Mouse (Mus musculus) lung, embryonic 16.5 days (tissue): ENCODE measurements at regions not wholly inside any gene's neighbourhood (a gene's known extent, or its start where the extent isn't known, plus 50 kb on each side); places are given as distances from the start of the nearest gene placed in this dataset.

Experiments
- ATAC-seq: fragments of 200-750 bp; cut with Nextera tagmentation; 2 replicates; pipeline ENCODE4 v1.8.0; 2017; ENCODE audit warnings: low read depth, mild to moderate bottlenecking, moderate library complexity
- H3K27ac ChIP-seq: fragments of 300-500 bp; sonication (generic); 2 replicates; pipeline ENCODE4 v1.5.1; 2014; ENCODE audit warnings: mild to moderate bottlenecking, control low read depth, low read length
- H3K27me3 ChIP-seq: fragments of 300-500 bp; sonication (generic); 2 replicates; pipeline ENCODE4 v1.6.1; 2014; ENCODE audit warnings: low read depth, low read length, mixed read lengths; ENCODE audit not compliant: control insufficient read depth, insufficient read depth
- H3K36me3 ChIP-seq: fragments of 300-500 bp; sonication (generic); 2 replicates; pipeline ENCODE4 v1.6.1; 2014; ENCODE audit warnings: low read length; ENCODE audit not compliant: control insufficient read depth, insufficient read depth
- H3K4me1 ChIP-seq: fragments of 300-500 bp; sonication (generic); replicated peaks from 2 replicates; pipeline ENCODE4 v1.6.1; 2014; ENCODE audit warnings: low read length, mixed read lengths; ENCODE audit not compliant: control insufficient read depth, insufficient read depth
- H3K4me2 ChIP-seq: fragments of 300-500 bp; sonication (generic); 2 replicates; pipeline ENCODE4 v1.6.1; 2014; ENCODE audit warnings: low read depth, low read length, control low read depth
- H3K4me3 ChIP-seq: fragments of 300-500 bp; sonication (generic); 2 replicates; pipeline ENCODE4 v1.5.1; 2014; ENCODE audit warnings: mild to moderate bottlenecking, low read length, control low read depth
- H3K9ac ChIP-seq: fragments of 300-500 bp; sonication (generic); 2 replicates; pipeline ENCODE4 v1.6.1; 2014; ENCODE audit warnings: low read length, control low read depth
- H3K9me3 ChIP-seq: fragments of 300-500 bp; sonication (generic); 2 replicates; pipeline ENCODE4 v1.6.1; 2016; ENCODE audit warnings: low read length; ENCODE audit not compliant: control insufficient read depth
- WGBS: fragments of 180-500 bp; shearing (Covaris S2); extraction: QIAGEN DNeasy Blood & Tissue Kit; methylation state at CpG from one replicate; pipeline ENCODE4 v1.1.7; 2014; 5-methylcytosine and 5-hydroxymethylcytosine counted together

DNA sequence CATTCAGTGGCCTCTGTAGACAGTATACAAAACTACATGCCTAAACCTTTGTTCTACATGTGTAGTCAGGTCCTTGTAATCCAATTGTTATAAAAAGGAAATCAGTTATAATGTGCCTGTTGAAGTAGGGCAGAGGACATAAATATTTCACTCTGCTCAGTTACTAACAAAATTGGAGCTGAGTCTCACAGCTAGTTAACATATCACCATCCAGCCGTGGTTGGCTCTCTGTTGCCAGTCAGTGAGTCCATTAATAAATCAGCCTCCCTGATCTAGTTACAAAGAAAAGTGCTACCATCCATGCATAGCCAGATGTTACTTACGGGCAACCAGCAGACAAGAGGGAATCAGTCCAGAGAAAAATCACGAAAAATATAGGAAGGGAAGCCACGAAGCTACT lies 382.8 kb downstream of the Adamts20 start:
- H3K9ac ChIP-seq, result no peak overlapping the region
- no peaks in the 10 kb centered on the region for H3K9me3 ChIP-seq
- no peaks in the 10 kb centered on the region for H3K36me3 ChIP-seq
- H3K4me1 ChIP-seq, result no peaks in the 10 kb centered on the region
- WGBS, result 80% methylated on average over 4 of the region's 4 CpGs
- no peak for ATAC-seq
- no peak overlapping the region for H3K4me2 ChIP-seq
- no peak overlapping the region for H3K27ac ChIP-seq
- H3K27me3 ChIP-seq, result no peaks in the 10 kb centered on the region
- no peak overlapping the region for H3K4me3 ChIP-seq

GRCm38 (mm10) chr15:94077056-94077455 lies 388.2 kb downstream of the Adamts20 start:
- Histone ChIP-seq H3K27me3 (no peaks in the 10 kb centered on the region), H3K9me3 (no peaks in the 10 kb centered on the region), H3K27ac (no peak overlapping the region), H3K4me2 (no peak overlapping the region), H3K4me1 (no peaks in the 10 kb centered on the region), H3K4me3 (no peak overlapping the region), H3K9ac (no peak overlapping the region), H3K36me3 (no peaks in the 10 kb centered on the region)
- ATAC-seq, result no peak
- WGBS, result 76% methylated on average over 6 of the region's 6 CpGs

DNA sequence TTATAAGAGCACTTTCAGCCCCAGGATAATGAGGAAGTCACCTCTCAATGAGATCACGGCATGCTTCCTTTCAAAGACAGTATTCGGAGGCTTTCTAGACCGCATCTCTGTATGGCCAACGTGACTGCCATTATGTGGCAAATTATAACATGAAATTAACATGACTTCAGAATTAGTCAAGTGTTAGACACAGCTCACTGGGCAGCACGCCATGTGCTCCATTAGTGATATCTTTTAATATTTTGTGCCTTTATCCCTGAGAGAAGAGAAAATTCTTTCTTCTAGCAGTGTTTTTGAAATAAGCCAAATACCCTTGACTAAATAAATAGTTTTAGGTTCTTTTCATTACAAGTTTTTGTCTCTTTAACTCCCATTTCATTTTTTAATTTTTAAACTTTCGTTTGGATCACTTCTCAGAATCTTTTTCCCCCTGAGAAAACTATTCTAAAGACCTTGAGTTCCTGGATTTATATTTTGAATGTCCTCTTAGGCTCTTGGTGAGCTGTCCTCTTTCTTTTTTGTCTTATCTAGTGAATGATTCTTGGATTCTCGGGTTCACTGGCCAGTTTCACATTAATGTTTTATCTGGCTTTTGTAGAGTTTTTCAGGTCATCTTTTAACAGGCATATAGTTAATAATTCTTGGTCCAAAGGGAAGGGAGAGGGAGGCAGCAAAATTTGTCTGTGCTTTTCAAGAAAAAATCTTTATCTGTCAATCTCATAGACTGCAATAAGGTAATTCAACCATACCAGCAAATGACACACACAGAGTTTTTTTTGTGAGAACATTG lies 390.9 kb downstream of the Adamts20 start:
- H3K27ac ChIP-seq, result no peak overlapping the region
- no peak overlapping the region for H3K4me3 ChIP-seq
- H3K4me1 ChIP-seq, result no peaks in the 10 kb centered on the region
- no peaks in the 10 kb centered on the region for H3K27me3 ChIP-seq
- no peaks in the 10 kb centered on the region for H3K9me3 ChIP-seq
- no peak for ATAC-seq
- WGBS, result 60% methylated on average over 7 of the region's 7 CpGs
- no peak overlapping the region for H3K9ac ChIP-seq
- H3K36me3 ChIP-seq, result no peaks in the 10 kb centered on the region
- no peak overlapping the region for H3K4me2 ChIP-seq

- no peak overlapping the region for H3K4me3 ChIP-seq
- H3K27me3 ChIP-seq, result no peaks in the 10 kb centered on the region
- WGBS, result 63% methylated on average over 3 of the region's 3 CpGs
- no peak overlapping the region for H3K9ac ChIP-seq
- H3K27ac ChIP-seq, result no peak overlapping the region
- no peaks in the 10 kb centered on the region for H3K9me3 ChIP-seq
- no peaks in the 10 kb centered on the region for H3K4me1 ChIP-seq
- no peak overlapping the region for H3K4me2 ChIP-seq
- ATAC-seq, result peak; percentile 78
- no peaks in the 10 kb centered on the region for H3K36me3 ChIP-seq
Observed at GRCm38 (mm10) chr15:94067721-94068120, 397.5 kb downstream of the Adamts20 start.

DNA sequence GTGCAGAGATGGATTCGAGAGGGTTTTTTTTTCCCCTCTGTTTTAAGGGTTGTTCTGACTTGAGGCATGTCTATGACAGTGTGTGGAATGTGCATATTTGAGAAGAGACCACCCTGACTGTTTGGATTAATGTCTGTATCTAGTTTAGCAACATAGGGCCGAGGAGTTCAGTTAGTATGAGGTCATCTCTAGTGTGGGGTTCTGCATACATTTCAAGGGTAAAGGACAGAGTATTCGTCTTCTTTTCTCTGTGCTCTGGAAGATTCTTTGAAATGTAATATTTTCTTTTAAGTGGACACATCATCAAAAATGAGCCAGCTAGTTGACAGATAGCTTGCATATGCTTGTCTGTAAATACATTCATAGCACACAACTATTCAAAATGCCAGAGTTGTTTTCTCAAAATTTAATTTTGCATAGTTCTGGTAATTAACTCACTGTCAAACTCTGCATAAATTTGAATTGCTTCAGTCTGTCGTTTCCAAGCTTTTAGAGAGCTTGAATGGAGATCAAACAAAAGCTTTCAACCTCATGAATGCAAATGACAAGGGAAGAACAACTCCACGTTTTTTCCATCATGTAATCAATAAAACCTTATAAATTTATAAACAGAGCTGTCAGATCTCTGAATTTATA lies 415.5 kb downstream of the Adamts20 start:
- H3K4me1 ChIP-seq, result peaks cover 2% of the 10 kb centered on the region; the same call in 1 of the 2 replicates
- H3K27ac ChIP-seq, result no peak overlapping the region
- 24% methylated on average over 5 of the region's 5 CpGs for WGBS
- H3K4me2 ChIP-seq, result no peak overlapping the region
- no peaks in the 10 kb centered on the region; the same call in 1 of the 2 replicates for H3K9me3 ChIP-seq
- no peak overlapping the region for H3K4me3 ChIP-seq
- H3K9ac ChIP-seq, result no peak overlapping the region
- H3K36me3 ChIP-seq, result no peaks in the 10 kb centered on the region
- H3K27me3 ChIP-seq, result no peaks in the 10 kb centered on the region
- peak; percentile 91 for ATAC-seq

DNA sequence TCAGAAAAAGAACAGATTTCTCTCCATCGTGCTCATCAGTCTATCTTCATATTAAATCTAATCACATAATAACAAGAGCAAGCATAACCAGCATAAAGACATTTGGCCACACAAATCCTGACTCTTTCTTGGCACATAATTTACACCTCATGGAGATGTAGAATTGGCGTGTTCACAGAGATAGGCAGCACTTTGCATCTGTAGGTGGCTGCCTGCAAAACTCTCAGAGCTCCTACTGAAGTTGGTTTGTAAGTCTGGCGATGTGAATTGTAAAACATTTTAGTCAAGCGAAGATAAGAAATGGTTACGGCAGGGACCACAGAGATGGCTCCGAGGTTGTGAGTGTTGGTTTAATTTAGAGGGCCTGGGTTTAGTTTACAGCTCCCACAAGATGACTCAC lies 419.0 kb downstream of the Adamts20 start:
- no peak overlapping the region for H3K27ac ChIP-seq
- H3K36me3 ChIP-seq, result no peaks in the 10 kb centered on the region
- no peak overlapping the region for H3K4me3 ChIP-seq
- ATAC-seq, result no peak
- 60% methylated on average over 6 of the region's 6 CpGs for WGBS
- H3K4me2 ChIP-seq, result no peak overlapping the region
- H3K27me3 ChIP-seq, result no peaks in the 10 kb centered on the region
- H3K9ac ChIP-seq, result no peak overlapping the region
- H3K9me3 ChIP-seq, result peaks cover 5% of the 10 kb centered on the region; the same call in 1 of the 2 replicates
- H3K4me1 ChIP-seq, result peaks cover 2% of the 10 kb centered on the region; the same call in 1 of the 2 replicates

DNA sequence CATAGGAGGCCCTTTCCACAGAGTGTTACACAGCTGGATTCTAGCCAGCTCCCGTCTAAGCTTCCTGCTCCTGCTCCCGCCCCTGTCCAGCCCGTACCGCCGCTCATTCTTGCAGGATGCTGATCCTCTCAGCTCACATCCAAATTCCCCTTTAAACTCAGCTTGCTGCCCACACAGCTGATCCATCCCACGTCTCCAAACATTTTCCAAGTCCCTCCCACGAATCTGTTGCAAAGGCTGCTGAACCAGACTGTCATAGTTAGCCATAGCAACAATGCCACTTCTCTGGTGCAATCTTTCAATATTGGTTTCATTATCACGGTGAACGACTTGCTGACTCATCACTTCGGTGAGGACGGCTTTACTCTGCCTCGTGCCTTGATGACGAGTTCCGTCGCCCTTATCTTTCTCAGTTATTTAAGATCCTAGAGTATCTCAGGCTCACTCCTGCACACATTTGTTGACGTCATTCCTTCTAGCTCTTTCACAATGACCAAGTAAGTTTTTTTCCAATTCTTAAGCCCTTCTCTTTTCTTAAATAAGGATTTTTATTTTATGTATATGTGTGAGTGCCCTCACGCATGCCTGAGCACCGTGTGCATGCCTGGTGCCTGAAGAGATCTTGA lies 420.0 kb downstream of the Adamts20 start:
- 27% methylated on average over 18 of the region's 18 CpGs for WGBS
- peak; percentile 62 for ATAC-seq

GRCm38 (mm10) chr15:94032957-94033356 lies 432.3 kb downstream of the Adamts20 start:
- Histone ChIP-seq H3K9ac (no peak overlapping the region), H3K9me3 (no peaks in the 10 kb centered on the region), H3K4me2 (no peak overlapping the region), H3K27me3 (no peaks in the 10 kb centered on the region), H3K36me3 (no peaks in the 10 kb centered on the region), H3K4me3 (no peak overlapping the region), H3K27ac (no peak overlapping the region), H3K4me1 (no peaks in the 10 kb centered on the region)
- no peak for ATAC-seq
- 66% methylated on average over 2 of the region's 2 CpGs for WGBS

More for the DNA sequence above, 420.0 kb downstream of the Adamts20 start:
- H3K36me3 ChIP-seq, result no peaks in the 10 kb centered on the region
- H3K4me3 ChIP-seq, result peak overlapping the region; percentile 31
- peak overlapping the region; percentile 27 for H3K9ac ChIP-seq
- H3K4me1 ChIP-seq, result peaks cover 1% of the 10 kb centered on the region; the same call in 1 of the 2 replicates
- H3K4me2 ChIP-seq, result peak overlapping the region; percentile 52
- H3K9me3 ChIP-seq, result peaks cover 5% of the 10 kb centered on the region; the same call in 1 of the 2 replicates
- H3K27ac ChIP-seq, result 0 out of 2 replicates have a peak overlapping the region, but pooled peaks have one; percentile 15
- H3K27me3 ChIP-seq, result no peaks in the 10 kb centered on the region
